Mouse (Mus musculus) heart, embryonic 13.5 days (tissue): ENCODE results near the gene Prss30. TPM values are rescaled to one million over a fixed set of nuclear protein-coding genes. Genes with fewer than 3 reads are reported as not detected.
A peak's percentile ranks its signal among the peaks of the same experiment; 100 is the strongest.

Source experiments
- ATAC-seq: fragments of 200-750 bp; cut with Nextera tagmentation; 2 replicates; pipeline ENCODE4 v1.8.0; 2017; ENCODE audit warnings: moderate TSS enrichment; ENCODE audit not compliant: insufficient number of reproducible peaks, low FRiP score, low TSS enrichment; ENCODE audit errors: extremely low read depth
- H3K27ac ChIP-seq: fragments of 300-500 bp; sonication (generic); replicated peaks from 2 replicates; pipeline ENCODE4 v1.5.1; 2015; ENCODE audit warnings: moderate library complexity, mild to moderate bottlenecking, inconsistent platforms
- H3K27me3 ChIP-seq: fragments of 300-500 bp; sonication (generic); replicated peaks from 2 replicates; pipeline ENCODE4 v1.6.1; 2015; ENCODE audit warnings: mild to moderate bottlenecking, inconsistent platforms
- H3K36me3 ChIP-seq: fragments of 300-500 bp; sonication (generic); 2 replicates; pipeline ENCODE4 v1.6.1; 2015; ENCODE audit warnings: mild to moderate bottlenecking, inconsistent platforms
- H3K4me1 ChIP-seq: fragments of 300-500 bp; sonication (generic); 2 replicates; pipeline ENCODE4 v1.6.1; 2015; ENCODE audit warnings: inconsistent platforms
- H3K4me2 ChIP-seq: fragments of 300-500 bp; sonication (generic); 2 replicates; pipeline ENCODE4 v1.6.1; 2015; ENCODE audit warnings: inconsistent platforms, mild to moderate bottlenecking, moderate library complexity
- H3K4me3 ChIP-seq: fragments of 300-500 bp; sonication (generic); 2 replicates; pipeline ENCODE4 v1.5.1; 2015; ENCODE audit warnings: moderate library complexity, mild to moderate bottlenecking, inconsistent platforms
- H3K9ac ChIP-seq: fragments of 300-500 bp; sonication (generic); 2 replicates; pipeline ENCODE4 v1.6.1; 2015; ENCODE audit warnings: inconsistent platforms, mild to moderate bottlenecking, moderate library complexity
- H3K9me3 ChIP-seq: fragments of 300-500 bp; sonication (generic); 2 replicates; pipeline ENCODE4 v1.6.1; 2016; ENCODE audit warnings: inconsistent platforms
- WGBS: fragments of 180-500 bp; shearing (Covaris S2); methylation state at CpG from one replicate; pipeline ENCODE4 v1.1.7; 2015; ENCODE audit warnings: mixed read lengths; 5-methylcytosine and 5-hydroxymethylcytosine counted together
- polyA plus RNA-seq: library from polyadenylated mRNA; unstranded; fragments of >200 nt; fragmentation: Nextera tagmentation; extraction: Ambion mirVana; gene quantifications from 2 replicates; pipeline ENCODE4 v1.2.1, GENCODE M21; 2015

Prss30 gene
- polyA plus RNA-seq, result 0.10 TPM in 1 of 2 replicates, not detected in the other

DNA sequence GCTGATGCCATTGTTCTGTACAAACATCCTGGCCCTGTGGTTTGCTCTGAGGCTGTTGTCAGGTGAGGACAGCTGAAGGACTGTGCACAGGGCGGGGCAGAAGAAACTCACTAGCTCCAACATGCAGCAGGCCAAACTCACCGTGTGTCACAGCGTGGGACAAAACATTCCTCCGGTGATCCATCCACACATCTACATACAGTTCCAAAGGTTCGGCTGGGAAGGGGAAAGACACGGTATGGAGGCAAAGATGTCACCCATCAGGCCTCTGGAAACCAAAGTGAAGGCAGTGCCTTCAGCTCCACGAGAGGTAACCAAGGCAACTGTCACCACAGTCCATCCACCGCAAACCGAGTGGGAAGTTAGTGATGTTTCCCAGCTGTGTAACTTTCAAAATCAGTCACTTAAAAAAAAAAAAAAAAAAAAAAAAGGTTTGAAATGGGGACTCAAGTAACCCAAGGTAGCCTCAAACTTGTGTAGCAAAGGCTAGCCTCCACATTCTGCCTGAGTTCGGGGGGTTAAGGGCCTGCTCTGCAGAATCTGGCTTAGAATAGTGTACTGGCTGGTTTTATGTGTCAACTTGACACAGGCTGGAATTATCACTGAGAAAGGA lies at the start of gene Prss30:
Prss30 (minus strand) TSS at position 270 of the 613 bp plus-strand sequence.
- WGBS, result 63% methylated on average over 10 of the region's 10 CpGs
- H3K27me3 ChIP-seq, result no peaks in the 10 kb centered on the region; the same call in 1 of the 2 replicates
- no peak for ATAC-seq
- no peak within 1 kb of the TSS for H3K4me3 ChIP-seq
- no peaks in the 10 kb centered on the region for H3K36me3 ChIP-seq
- H3K27ac ChIP-seq, result no peak within 1 kb of the TSS
- no peaks in the 10 kb centered on the region for H3K9me3 ChIP-seq
- H3K9ac ChIP-seq, result no peak within 1 kb of the TSS
- H3K4me1 ChIP-seq, result no peaks in the 10 kb centered on the region
- no peak within 1 kb of the TSS for H3K4me2 ChIP-seq

DNA sequence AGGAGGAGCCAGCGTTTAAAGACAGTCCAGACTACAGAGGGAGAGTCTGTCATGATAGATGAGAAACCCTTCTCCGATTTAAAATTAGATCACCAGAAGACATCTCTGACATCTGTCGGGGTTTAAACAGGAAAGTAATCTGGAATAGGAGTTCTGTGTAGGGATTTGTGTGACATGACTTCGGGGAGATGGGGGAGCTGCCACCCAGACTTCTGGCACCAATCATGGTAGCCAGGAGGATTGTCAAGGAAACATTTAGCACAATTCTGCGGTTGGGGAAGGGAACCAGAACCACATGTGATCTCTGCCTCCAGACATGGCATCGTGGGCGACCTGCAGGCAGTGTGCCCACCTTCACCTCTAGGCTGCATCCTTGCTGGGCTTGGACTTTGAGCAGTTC lies 49.1 kb upstream of the Prss30 start:
- ATAC-seq, result no peak
- Histone ChIP-seq H3K9ac (no peak overlapping the region), H3K4me3 (no peak overlapping the region), H3K4me2 (no peak overlapping the region), H3K36me3 (no peaks in the 10 kb centered on the region), H3K27ac (no peak overlapping the region), H3K27me3 (no peaks in the 10 kb centered on the region), H3K9me3 (no peaks in the 10 kb centered on the region), H3K4me1 (no peaks in the 10 kb centered on the region)
- 62% methylated on average over 7 of the region's 7 CpGs for WGBS

DNA sequence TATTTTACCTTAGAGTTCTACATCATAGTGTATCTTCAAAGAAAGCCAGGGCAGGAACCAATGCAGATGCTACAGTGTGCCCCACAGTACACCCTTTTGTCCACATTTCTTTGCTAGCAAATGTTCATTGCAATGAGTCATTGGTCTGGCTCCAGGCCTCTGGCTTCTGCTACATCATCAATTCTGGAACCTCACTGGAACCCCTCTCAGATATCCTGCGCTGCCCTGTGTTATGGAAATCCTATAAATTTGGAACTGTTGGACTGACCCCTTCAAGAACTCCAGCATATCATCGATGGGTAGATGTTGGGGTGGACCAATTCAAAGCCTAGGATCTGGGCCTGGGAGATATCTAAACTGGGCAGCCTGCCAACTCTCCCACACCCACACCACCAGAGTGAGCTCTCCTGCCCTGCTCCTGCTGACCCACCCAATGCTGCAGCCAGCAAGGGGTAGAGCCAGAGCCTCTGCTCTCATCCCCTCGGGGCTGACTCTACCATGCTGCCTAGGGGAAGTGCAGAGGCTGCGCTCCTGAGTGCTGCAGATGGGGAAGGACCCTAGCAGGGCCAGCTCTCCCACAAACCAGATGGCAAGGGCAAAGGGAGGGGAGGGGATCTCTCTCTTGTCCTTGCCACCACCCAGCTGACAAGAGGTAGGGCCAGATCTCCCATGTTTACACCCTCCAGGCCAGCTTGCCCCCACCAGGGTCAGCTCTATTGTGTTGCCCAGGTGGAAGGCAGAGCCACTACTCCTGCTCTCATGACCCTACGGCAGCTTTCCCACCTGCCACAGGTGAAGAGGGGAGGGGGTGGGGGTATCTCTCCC lies 41.2 kb upstream of the Prss30 start:
- Histone ChIP-seq H3K27ac (0 out of 2 replicates have a peak overlapping the region, but pooled peaks have one; percentile 28), H3K36me3 (no peaks in the 10 kb centered on the region), H3K9me3 (no peaks in the 10 kb centered on the region), H3K4me1 (peaks cover 11% of the 10 kb centered on the region), H3K9ac (no peak overlapping the region), H3K4me3 (no peak overlapping the region), H3K4me2 (no peak overlapping the region), H3K27me3 (no peaks in the 10 kb centered on the region)
- no peak; the same call in none of the 2 replicates for ATAC-seq
- WGBS, result 55% methylated on average over 5 of the region's 5 CpGs

DNA sequence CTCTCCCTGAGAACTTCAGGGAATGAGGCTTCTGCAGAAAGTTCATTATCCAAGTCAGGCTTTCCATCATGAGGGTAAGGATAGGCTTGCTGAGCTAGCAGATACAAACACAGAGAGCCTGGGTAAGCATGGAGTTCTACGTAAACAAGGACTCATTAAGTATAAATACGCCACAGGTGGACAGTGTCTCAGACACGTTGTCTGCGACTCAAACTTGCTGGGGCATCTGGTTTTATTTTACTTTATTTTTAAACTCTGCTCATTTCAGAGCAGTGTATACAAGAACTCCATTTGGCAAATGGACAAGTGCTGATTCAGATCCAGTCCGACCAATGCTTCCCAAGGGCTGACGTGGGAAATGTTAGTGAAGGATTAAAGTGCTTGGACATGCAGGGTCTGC lies 40.3 kb upstream of the Prss30 start:
- ATAC-seq, result no peak
- Histone ChIP-seq H3K4me1 (peaks cover 11% of the 10 kb centered on the region), H3K27ac (0 out of 2 replicates have a peak overlapping the region, but pooled peaks have one; percentile 15), H3K4me3 (no peak overlapping the region), H3K9ac (no peak overlapping the region), H3K27me3 (no peaks in the 10 kb centered on the region), H3K4me2 (no peak overlapping the region), H3K9me3 (no peaks in the 10 kb centered on the region), H3K36me3 (no peaks in the 10 kb centered on the region)
- 64% methylated on average over 6 of the region's 6 CpGs for WGBS

DNA sequence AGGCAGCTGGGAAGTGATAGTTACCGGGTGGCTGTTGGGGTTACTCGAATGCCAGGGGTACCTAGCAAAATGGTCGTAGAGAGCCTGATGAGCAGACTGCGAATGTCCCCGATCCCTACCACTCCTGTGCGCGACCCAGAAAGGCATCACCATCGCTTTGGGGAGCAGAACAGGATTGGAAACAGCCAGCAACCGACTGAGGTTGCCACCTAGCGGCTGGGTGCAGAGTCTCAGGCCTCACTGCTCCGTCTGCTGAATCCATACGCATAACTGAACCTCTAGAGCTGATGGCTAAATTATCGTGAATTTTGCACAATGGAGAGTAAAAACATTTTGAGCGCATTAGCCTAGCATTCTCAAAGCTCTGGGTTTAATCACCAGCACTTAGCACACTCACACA lies 35.4 kb upstream of the Prss30 start:
- Histone ChIP-seq H3K4me3 (no peak overlapping the region), H3K9ac (no peak overlapping the region), H3K4me1 (no peaks in the 10 kb centered on the region), H3K4me2 (no peak overlapping the region), H3K9me3 (no peaks in the 10 kb centered on the region), H3K27ac (no peak overlapping the region), H3K27me3 (0 out of 2 replicates have a peak, but pooled peaks cover 3% of the 10 kb centered on the region), H3K36me3 (no peaks in the 10 kb centered on the region)
- no peak for ATAC-seq
- WGBS, result 19% methylated on average over 14 of the region's 14 CpGs

DNA sequence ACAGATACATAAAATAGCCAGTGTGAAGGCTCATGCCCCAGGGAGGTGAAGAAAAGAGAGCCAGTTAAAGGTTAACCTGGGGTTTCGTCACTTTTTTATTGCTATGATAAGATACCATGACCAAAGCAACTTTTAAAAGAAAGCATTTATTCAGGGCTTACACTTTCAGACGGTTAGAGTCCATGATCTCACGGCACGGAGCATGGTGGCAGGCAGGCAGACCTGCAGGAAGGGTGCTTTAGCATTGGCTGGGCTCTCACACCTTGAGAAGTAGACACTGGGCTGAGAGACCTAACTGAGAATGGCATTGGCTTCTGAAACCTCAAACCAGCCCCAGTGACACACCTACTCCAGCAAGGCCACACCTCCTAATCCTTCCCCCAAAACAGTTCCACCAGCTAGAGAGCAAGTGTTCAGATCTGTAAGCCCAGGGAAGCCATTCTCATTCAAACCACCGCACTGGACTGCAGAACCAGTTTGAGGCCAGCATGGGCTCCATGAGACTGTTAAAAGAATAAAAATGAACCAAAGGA lies 34.1 kb upstream of the Prss30 start:
- 74% methylated on average over 5 of the region's 5 CpGs for WGBS
- Histone ChIP-seq H3K36me3 (no peaks in the 10 kb centered on the region), H3K9ac (no peak overlapping the region), H3K27me3 (0 out of 2 replicates have a peak, but pooled peaks cover 4% of the 10 kb centered on the region), H3K4me3 (no peak overlapping the region), H3K9me3 (no peaks in the 10 kb centered on the region), H3K27ac (no peak overlapping the region), H3K4me1 (no peaks in the 10 kb centered on the region), H3K4me2 (no peak overlapping the region)
- no peak for ATAC-seq

DNA sequence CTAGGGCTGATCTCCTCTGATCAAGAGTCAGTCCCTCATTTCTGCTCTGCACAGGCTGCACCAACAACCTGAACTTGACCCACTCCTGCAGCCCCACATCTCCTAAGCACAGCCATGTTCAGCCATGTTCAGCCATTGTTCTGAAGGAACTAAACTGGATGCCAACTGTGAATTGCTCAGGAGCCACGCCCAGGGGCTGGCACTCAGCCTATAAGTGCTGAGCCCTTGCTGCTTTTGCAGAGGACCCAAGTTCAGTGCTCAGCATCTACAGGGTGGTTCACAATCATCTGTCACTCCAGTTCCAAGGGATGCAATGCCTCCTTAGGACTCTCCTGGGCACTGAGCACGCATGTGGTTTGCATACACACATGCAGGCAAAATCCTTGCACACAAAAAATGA lies 32.6 kb upstream of the Prss30 start:
- WGBS, result 77% methylated on average over 2 of the region's 2 CpGs
- no peaks in the 10 kb centered on the region for H3K4me1 ChIP-seq
- H3K9ac ChIP-seq, result no peak overlapping the region
- no peak overlapping the region for H3K27ac ChIP-seq
- H3K36me3 ChIP-seq, result no peaks in the 10 kb centered on the region
- 0 out of 2 replicates have a peak, but pooled peaks cover 11% of the 10 kb centered on the region for H3K27me3 ChIP-seq
- H3K4me3 ChIP-seq, result no peak overlapping the region
- H3K9me3 ChIP-seq, result no peaks in the 10 kb centered on the region; the same call in 1 of the 2 replicates
- no peak overlapping the region for H3K4me2 ChIP-seq
- ATAC-seq, result no peak

DNA sequence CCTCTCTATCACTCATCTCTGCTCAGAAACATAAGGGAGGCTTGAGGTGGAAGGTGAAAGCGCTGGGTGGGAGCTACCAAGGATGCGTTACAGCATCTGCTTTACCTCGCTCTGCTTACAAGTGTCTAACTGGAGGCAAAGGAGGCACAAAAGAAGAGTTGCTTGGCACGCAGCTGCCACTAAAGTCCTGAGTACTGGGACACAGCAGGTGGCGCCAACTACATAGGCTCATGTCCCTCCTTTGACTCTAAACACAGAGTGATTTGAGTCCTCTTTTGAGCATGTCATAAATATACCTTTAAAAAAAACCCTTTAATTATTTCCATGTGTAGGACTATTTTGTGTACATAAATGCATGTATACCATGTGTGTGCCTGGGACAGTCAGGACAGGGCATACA lies 29.3 kb upstream of the Prss30 start:
- Histone ChIP-seq H3K9me3 (no peaks in the 10 kb centered on the region; the same call in 1 of the 2 replicates), H3K4me3 (no peak overlapping the region), H3K9ac (no peak overlapping the region), H3K4me2 (no peak overlapping the region), H3K36me3 (no peaks in the 10 kb centered on the region), H3K27ac (no peak overlapping the region), H3K27me3 (peaks cover 17% of the 10 kb centered on the region; the same call in 1 of the 2 replicates), H3K4me1 (no peaks in the 10 kb centered on the region)
- 53% methylated on average over 5 of the region's 5 CpGs for WGBS
- no peak for ATAC-seq

DNA sequence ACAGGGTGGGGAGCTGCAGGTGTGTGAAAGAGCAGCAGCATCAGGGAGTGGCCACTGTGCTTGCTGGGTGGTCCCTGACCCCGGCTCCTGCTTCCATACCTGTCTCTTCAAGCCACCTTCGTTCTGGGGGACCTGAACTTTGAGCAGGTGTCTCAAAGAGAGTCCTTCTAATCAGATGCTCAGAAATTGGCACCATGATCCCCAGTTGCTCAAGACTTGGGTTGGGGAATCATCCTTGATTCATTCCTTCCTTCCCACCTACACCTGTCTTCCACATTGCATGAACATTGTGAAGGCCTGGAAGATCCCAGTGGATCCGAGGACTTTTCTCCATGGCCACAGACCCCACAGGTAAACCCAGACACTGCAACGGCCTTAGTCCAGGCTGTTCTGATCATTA lies 27.7 kb upstream of the Prss30 start:
- Histone ChIP-seq H3K4me2 (no peak overlapping the region), H3K27me3 (peaks cover 17% of the 10 kb centered on the region; the same call in 1 of the 2 replicates), H3K36me3 (no peaks in the 10 kb centered on the region), H3K27ac (no peak overlapping the region), H3K4me1 (no peaks in the 10 kb centered on the region), H3K4me3 (no peak overlapping the region), H3K9me3 (no peaks in the 10 kb centered on the region; the same call in 1 of the 2 replicates), H3K9ac (no peak overlapping the region)
- ATAC-seq, result no peak
- WGBS, result 64% methylated on average over 4 of the region's 4 CpGs

DNA sequence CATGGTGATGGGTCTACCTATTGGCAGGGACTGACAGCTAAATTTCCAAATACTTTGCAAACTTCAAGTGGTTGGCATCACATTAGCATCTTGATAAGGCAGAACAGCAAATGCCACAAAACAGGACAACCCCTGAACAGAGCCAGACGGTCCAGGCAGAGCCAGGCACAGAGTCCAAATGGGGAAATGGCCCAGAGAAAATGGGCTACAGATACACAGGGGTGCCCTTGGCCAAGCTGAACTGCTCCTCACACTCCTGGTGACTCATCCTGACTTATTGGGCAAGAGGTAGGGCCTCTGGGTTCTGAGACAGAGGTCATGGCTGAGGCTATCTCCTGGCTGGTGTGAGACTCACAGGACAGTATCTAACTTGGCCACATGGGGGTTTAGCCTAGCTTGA lies 27.0 kb upstream of the Prss30 start:
- Histone ChIP-seq H3K4me1 (no peaks in the 10 kb centered on the region), H3K36me3 (no peaks in the 10 kb centered on the region), H3K27ac (no peak overlapping the region), H3K4me2 (no peak overlapping the region), H3K9me3 (no peaks in the 10 kb centered on the region; the same call in 1 of the 2 replicates), H3K4me3 (no peak overlapping the region), H3K9ac (no peak overlapping the region), H3K27me3 (peaks cover 15% of the 10 kb centered on the region; the same call in 1 of the 2 replicates)
- 36% methylated on average over 1 of the region's 1 CpGs for WGBS
- no peak for ATAC-seq

DNA sequence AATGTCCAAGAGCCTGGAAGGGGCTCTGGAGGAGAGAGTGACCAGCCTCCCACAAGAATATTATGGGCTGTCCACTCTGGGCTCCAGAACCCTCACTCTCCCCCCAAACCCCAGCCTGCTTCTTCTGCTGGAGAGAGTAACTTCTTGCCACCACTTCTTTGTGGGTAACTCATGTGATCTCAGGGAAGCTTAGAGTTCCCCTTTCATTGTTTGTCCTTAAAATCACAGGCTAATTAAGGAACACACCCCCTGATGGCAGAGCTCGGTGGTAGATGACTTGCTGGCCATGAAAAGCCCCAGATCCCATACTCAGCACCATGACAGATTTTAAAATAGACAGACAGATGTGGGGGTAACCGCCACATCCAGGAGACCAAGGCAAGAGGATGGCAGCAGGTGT lies 26.6 kb upstream of the Prss30 start:
- Histone ChIP-seq H3K9ac (no peak overlapping the region), H3K36me3 (no peaks in the 10 kb centered on the region), H3K4me1 (no peaks in the 10 kb centered on the region), H3K27ac (no peak overlapping the region), H3K4me3 (no peak overlapping the region), H3K4me2 (no peak overlapping the region), H3K27me3 (peaks cover 15% of the 10 kb centered on the region; the same call in 1 of the 2 replicates), H3K9me3 (no peaks in the 10 kb centered on the region; the same call in 1 of the 2 replicates)
- WGBS, result 55% methylated on average over 2 of the region's 2 CpGs
- ATAC-seq, result no peak
